Mouse (Mus musculus): Measurements from ENCODE around the gene Dctn5. TPM values are rescaled to one million over a fixed set of nuclear protein-coding genes. Genes with fewer than 3 reads are reported as not detected.

Dctn5 gene
- total and polyA plus RNA-seq, 3 experiments = 36.2 to 71.2 (median 70.6) TPM

- no peak for DNase-seq
Measured at GRCm38 (mm10) chr7:122160037-122160436, 27.2 kb downstream of the Dctn5 start.

GRCm38 (mm10) chr7:122163766-122164165 is 30.9 kb downstream of the Dctn5 start:
- DNase-seq = no peak

GRCm38 (mm10) chr7:122167203-122167602 is 34.4 kb downstream of the Dctn5 start:
- DNase-seq = no peak

GRCm38 (mm10) chr7:122170705-122171104 is 37.9 kb downstream of the Dctn5 start:
- no peak for DNase-seq

GRCm38 (mm10) chr7:122171613-122172012 is 38.8 kb downstream of the Dctn5 start:
- DNase-seq = no peak

- DNase-seq = no peak
Measured at GRCm38 (mm10) chr7:122180720-122181119, 47.9 kb downstream of the Dctn5 start.

GRCm38 (mm10) chr7:122184569-122184968 is 51.7 kb downstream of the Dctn5 start:
- DNase-seq = no peak

- DNase-seq = no peak
Measured at GRCm38 (mm10) chr7:122186043-122186442, 53.2 kb downstream of the Dctn5 start, which contains the start of gene Ern2. Gene Ern2 (minus strand): TSS chr7:122186207.

GRCm38 (mm10) chr7:122189484-122189883 is 56.6 kb downstream of the Dctn5 start:
- peak; percentile 12 for DNase-seq

GRCm38 (mm10) chr7:122191097-122191496 is 58.3 kb downstream of the Dctn5 start:
- DNase-seq = no peak

- DNase-seq = no peak
Measured at GRCm38 (mm10) chr7:122193919-122194318, 61.1 kb downstream of the Dctn5 start.

- no peak for DNase-seq
Measured at GRCm38 (mm10) chr7:122196771-122197170, 63.9 kb downstream of the Dctn5 start.

GRCm38 (mm10) chr7:122197306-122197705 is 64.5 kb downstream of the Dctn5 start:
- peak; percentile 17 for DNase-seq

Other genes with a start within 250 kb of the Dctn5 start
- 10 to 100 TPM; 26.9 to 35.8 TPM for gene Cog7, start 151.3 kb upstream of the Dctn5 start, total RNA-seq (2021)
- 25.7 and 26.9 TPM in 2 replicates for gene Cog7, start 151.3 kb upstream of the Dctn5 start, polyA plus RNA-seq (2012; rRNA removed)
- 10 to 100 TPM; 19.0 to 19.9 TPM for gene Gga2, start 111.8 kb upstream of the Dctn5 start, total RNA-seq (2021)
- gene Gga2, start 111.8 kb upstream of the Dctn5 start, polyA plus RNA-seq (2012; rRNA removed) = 20.2 and 22.5 TPM in 2 replicates
- gene Ubfd1, start 65.9 kb upstream of the Dctn5 start, total RNA-seq (2021) = 10 to 100 TPM; 48.3 to 56.8 TPM
- 22.1 and 24.5 TPM in 2 replicates for gene Ubfd1, start 65.9 kb upstream of the Dctn5 start, polyA plus RNA-seq (2012; rRNA removed)
- 10 to 100 TPM; 16.6 to 18.2 TPM for gene Ears2, start 65.8 kb upstream of the Dctn5 start, total RNA-seq (2021)
- 18.2 and 23.8 TPM in 2 replicates for gene Ears2, start 65.8 kb upstream of the Dctn5 start, polyA plus RNA-seq (2012; rRNA removed)
- gene Ndufab1, start 31.2 kb upstream of the Dctn5 start, total RNA-seq (2021) = 100 to 1,000 TPM; 549 to 580 TPM
- gene Ndufab1, start 31.2 kb upstream of the Dctn5 start, polyA plus RNA-seq (2012; rRNA removed) = 2,196 and 4,184 TPM in 2 replicates
- 1 to 10 TPM in 1 of 2 experiments, under 1 TPM in 1; 0.81 to 1.6 TPM for gene Palb2, start 56 bp upstream of the Dctn5 start, total RNA-seq (2021)
- gene Palb2, start 56 bp upstream of the Dctn5 start, polyA plus RNA-seq (2012; rRNA removed) = 0.56 and 0.64 TPM in 2 replicates
- gene Plk1, start 26.4 kb downstream of the Dctn5 start, total RNA-seq (2021) = 1 to 10 TPM; 1.3 to 2.3 TPM
- gene Plk1, start 26.4 kb downstream of the Dctn5 start, polyA plus RNA-seq (2012; rRNA removed) = 1.5 and 3.2 TPM in 2 replicates
- gene Ern2, start 53.2 kb downstream of the Dctn5 start, total RNA-seq (2021) = under 1 TPM; 0.14 to 0.17 TPM
- 0.03 and 0.04 TPM in 2 replicates for gene Ern2, start 53.2 kb downstream of the Dctn5 start, polyA plus RNA-seq (2012; rRNA removed)
- gene Chp2, start 86.5 kb downstream of the Dctn5 start, total RNA-seq (2021) = 1 to 10 TPM; 1.7 to 3.4 TPM
- gene Chp2, start 86.5 kb downstream of the Dctn5 start, polyA plus RNA-seq (2012; rRNA removed) = 1.4 and 2.8 TPM in 2 replicates
- gene Prkcb, start 155.7 kb downstream of the Dctn5 start, total RNA-seq (2021) = 10 to 100 TPM; 13.2 to 21.3 TPM
- gene Prkcb, start 155.7 kb downstream of the Dctn5 start, polyA plus RNA-seq (2012; rRNA removed) = 5.0 and 5.1 TPM in 2 replicates

All from adrenal gland, adult 2 months (tissue).